Mouse (Mus musculus) MEL-GATA-1-ER (cell line): Measurements from ENCODE around the gene Exoc4.

ENCODE experiments used
- DNase-seq: peaks from one replicate; pipeline ENCODE4 v3.0.0-alpha.2; 2012; ENCODE audit warnings: low read depth; ENCODE audit errors: extremely low read depth

Gene Exoc4

DNA sequence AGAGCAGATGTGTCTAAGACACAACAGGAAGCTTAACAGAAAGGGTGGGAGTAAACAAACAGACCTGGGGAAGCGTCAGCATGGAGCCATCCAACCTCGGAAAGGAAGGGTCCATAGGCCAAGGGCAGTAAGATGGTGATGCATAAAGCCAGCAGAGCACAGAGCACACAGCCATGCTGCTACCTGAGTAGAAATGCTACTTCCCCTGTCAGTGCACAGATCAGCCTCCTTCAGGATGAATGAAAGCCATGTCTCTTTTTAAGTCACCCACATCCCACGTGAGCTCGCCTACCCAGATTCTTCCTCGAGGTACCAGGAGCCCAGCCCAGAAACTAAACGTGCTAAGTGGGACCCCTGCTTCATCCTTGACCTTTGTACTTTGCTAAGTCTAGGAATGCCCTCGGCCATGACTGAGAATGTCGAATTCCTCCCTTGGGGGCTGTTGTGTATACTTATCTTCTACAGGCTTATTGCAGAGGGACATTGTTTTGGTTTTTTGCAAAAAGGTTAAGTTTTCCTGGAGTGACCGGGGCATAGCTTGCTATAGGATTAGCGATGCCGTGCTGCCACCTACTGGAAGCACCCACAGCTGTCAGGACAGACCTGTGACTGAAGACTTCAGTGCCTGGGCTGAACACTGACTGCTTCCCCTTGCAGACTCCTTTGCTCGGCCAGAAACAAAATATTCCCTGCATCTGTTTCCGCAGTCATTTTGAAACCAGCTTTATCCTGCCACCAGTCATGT, 680.6 kb downstream of the Exoc4 start:
- peak; percentile 27 for DNase-seq

DNA sequence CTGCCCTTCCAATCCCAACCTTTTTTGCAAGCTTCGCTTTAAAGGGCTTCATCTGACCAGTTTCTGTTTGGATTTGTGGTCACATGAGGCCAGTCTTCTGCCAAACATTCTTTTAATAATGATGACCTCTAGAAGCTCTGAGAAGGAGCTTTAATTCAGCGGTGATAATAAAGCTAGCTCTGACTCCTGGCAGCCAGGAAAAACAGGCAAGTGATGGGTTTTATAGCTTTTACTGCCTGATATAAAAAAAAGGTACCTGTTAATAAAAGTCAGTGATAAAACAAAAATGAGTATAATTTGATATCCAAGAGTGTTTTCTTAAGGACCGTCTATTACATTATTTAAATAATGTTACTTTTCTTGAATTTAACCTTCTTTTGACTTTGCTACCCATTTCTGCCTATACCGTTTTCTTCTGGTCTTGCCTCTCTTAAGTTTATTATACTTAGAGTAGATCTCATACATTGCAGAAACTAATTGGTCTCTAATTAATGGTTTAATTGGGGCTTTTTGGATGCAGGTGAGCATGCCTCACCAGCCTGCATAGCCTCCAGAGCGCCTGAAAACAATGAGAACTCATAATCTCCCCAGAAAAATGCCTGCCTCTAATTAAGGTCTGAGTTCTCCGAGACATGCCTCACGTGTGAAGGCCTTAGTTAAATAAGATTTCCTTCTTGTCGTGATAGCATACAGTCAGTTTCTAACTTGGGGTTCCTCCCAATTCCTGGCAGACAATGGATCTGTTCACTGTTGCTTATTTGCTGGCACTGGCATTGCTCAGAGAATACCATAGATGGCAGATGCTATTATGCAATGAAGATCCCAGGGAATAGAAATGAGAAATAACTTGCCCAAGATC, 681.4 kb downstream of the Exoc4 start:
- no peak for DNase-seq

DNA sequence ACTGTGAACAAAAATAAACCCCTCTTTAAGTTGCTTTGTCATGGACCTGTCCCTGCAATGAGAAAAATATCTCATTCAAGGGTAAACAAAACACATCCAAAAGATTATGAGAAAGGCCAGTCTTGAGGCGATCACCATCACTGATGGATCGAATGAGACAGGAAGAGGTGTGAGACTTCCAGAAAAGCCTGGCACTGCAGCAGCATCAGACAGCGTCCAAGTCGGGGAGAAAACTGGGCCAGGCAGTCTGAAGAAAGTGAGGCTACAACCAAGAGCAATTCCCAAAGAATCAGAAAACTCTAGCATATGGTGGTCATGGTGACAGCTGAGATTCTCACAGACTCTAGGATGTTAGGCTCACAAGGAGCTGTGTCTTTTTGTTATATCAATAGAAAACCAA, 689.0 kb downstream of the Exoc4 start:
- DNase-seq = no peak

DNA sequence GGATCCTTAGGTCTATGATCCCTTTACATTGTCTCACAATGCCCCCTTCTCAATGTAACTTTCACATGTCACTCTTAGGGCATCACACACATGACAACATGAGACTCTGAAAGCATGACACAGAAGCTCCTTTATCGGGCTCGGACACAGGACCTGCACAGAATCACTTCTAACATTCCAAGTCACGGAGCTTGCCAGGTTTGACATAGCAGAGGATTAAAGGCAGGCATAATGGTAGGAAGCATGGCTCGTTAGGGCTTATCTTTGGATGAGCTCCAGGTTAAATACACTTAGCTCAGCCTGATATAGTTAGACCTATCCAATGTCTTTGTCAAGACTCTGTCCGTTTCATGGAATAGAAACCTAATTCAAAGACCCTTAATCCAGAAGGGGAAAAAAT, 690.3 kb downstream of the Exoc4 start:
- no peak for DNase-seq

DNA sequence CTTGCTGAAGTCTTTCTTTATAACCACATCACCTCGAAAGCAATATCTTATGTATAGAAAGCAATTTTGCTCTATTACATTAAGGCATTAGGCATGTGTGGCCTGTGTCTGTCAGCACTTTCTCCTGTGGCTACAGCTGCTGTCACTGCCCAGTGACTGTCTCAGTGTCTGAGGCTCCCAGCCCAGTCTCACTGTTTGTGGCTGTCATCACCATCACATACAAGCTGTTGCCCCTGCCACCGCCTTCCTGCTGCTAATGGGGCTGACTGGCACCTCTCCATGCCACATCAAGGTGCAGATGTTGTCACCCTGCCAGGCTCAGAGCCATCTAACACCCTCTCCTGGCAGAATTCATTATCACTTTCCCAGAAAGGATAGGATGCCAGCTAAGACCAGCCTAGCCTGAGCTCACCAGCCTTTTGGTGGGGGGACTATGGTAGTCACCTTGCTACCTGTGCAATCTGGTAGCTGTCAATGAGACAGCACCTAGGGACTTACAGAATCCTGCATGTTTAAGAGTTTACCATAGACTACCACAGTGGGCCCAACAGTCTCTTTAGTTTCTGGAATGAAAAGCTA, 698.1 kb downstream of the Exoc4 start:
- DNase-seq = no peak

DNA sequence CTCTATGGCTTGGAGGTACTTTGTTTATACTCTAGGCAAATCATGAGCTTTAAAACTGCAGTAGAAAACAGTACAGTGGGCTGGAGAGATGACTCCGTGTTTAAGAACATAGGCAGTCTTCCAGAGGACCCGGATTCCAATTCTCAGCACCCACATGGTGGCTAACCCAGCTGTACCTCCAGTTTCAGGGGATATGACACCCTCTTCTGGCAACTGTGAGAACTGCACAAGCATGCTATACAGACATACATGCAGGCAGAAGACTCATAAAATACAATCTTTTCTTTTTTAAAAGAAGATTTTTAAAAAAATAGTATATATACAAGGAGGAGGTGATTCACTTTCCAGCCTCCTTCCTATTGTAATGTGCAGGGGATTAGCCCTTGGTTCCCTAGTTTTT, 701.2 kb downstream of the Exoc4 start:
- no peak for DNase-seq

DNA sequence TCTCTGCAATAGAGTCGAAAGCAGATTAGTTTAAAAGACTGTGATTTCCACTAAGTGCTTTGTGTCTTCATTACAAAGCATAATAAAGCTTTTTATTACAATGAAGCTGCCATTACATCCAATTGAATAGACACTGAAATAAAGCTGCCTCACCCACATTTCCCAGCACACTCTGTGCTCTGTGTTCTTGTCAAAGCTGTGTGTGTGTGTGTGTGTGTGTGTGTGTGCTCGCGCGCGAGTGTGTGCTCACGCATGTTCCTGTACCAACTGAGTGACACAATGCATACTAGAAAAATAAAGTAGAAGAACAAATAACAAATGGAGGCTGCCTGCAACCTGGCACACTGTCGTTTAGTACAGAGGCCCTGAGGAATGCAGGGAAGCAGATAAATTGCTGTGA, 706.6 kb downstream of the Exoc4 start:
- DNase-seq = no peak

DNA sequence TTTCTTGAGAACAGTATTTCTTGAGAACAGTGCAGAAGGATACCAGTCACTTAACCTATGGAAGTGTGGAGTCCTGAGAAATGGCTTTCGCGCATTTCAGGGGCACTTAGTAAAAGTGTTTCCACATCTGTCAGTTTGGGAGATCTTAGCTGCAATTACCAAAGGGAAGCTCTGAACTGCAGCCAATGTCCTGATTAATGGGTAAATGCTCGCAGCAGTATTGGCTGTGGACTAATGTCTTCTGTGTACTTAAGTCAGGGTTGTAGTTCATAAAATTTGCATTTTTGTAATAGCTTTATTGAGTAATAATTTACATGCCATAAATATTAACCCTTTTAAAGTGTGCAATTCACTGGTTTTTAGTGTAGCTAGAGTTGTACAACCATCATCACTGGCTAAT, 709.4 kb downstream of the Exoc4 start:
- DNase-seq = no peak

DNA sequence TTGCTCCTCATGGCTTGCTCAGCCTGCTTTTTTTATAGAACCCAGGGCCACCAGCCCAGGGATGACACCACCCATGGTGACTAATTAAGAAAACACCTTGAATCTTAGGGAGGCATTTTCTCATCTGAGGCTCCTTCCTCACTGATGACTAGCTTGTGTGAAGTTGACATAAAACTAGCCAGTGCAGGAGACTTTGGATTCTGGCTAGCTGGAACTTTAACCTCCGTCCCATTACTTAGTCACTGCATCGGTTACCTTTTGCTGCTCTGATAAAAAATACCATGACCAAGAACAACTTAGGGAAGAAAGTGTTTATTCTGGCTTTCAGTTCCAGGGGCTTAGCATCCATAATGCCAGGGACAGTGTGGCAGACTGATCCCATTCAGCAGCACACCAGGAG, 711.9 kb downstream of the Exoc4 start:
- no peak for DNase-seq

DNA sequence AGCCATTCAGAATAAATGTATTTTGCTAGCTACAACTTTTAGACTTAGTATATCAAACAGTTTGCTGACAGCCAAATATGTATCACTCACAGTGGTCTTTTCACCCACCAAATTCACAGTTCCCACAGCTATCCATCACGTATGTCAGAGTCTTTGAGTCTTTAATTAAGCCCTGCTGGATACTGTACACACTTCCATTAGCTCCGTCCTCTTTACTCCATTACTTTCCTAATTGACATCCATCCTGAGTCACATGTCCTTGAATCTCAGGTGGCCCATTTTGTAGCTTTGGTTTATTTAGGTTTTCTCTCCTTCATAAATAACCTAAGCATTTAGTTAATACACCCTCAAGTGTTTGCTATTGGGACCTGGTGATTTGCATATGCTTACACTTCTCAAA, 714.2 kb downstream of the Exoc4 start:
- DNase-seq = no peak

DNA sequence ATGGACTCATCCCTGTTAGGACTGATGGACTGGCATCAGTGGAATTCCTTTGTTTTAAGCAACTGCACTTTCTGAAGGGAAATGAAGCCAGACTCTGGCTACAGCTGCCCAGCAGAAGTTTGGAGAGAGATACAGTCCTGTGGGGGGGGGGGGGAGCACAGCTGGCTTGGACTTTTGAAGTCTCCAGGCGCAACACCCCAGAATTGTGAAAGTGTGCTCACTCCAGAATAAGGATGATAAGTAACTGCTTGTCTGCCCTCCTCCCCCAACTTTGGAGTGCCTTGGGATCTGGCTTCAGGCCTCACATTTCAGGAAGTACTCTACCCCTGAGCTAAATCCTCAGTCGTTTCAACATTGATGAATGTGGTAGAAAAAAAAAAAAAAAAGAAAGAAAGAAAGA, 716.7 kb downstream of the Exoc4 start:
- DNase-seq = no peak

DNA sequence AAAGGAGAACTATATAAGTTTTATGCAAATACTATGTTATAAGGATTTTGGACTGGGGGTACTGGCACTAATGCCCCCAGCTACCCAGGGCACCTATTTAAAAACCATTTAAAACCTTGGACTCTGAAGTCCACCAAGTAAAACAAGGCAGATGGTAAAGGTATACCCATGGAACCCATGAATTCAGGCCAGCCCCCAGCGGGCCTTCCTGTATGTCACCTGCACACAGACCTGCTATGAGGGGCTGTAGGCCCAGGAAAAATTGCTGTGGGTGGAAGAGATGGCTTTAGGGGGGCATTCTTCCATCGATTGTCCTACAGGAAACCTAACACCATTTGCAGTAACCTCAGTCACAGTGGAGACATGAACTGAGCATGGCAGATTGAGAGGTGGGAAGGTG, 719.9 kb downstream of the Exoc4 start:
- no peak for DNase-seq

DNA sequence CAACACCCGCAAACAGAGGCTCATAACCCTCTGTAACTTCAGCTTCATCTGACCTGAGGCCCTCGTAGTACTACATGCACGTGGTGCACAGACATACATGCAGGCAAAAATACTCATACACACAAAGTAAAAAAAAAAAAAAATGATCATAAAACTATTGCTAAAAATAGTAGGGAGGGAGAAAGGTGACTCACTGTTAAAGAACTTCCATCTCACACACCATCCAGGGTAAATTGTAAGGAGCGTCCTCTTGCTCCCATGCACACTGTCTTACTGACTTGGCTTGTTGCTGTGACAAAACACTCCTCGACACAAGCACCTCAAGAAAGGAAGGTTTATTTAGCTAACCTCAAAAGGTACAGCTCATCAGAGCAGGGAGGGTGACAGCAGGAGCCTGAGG, 723.9 kb downstream of the Exoc4 start:
- no peak for DNase-seq

DNA sequence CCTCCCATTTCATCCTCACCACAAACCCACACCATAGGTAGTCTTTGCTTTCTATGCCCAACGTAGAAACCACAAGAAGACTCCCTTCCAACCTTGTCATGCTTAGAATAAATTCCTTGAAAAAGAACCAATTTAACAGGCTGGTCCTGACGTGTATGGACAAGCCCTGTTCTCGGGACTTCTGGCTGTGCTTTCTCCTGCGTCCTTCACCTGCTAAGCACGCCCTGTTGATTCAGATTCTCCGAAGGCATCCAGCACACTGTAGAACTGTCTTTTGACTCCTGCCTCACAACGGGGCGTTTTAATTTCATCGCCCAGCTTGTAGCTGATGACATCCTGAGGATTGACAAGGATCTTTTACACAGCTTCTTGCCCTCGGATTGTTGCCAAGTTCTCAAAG, 727.7 kb downstream of the Exoc4 start:
- no peak for DNase-seq

DNA sequence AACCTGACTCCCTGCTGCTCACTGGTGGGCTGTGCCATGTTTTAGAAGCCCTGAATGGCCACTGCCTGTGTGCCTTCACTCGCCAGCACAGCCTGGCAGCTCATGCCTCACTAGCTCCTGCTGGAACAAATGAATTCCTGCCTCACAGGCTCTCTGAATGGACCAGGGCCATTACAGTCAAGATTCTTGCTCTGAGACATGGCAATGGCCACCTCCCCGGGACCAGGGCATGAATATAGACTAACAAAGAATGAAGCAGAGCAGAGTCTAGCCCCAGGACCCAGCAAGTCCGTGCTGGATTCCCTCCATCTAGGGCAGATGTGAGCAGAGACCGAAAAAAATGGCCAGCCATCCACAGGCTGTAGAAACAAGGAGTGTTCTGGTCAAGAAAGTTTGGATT, 728.6 kb downstream of the Exoc4 start:
- no peak for DNase-seq

DNA sequence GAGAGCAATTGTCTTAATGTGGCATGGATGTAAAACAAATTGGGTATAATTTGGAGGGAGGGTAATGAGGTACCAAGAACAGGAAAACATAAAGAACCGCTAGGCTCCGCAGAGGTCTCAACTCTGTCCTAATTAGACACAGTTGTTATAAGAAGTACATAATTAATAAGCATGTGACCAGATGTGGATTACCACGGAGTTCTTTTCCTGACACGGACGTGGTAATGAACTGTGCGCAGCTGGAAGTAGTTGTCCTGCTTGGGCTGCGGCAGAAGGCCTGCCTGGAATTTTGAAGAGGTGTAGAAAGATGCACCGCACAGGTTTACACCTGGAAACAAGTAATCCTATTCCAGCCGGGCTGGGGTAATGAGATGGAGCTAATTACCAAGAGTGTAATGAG, 729.0 kb downstream of the Exoc4 start:
- no peak for DNase-seq

DNA sequence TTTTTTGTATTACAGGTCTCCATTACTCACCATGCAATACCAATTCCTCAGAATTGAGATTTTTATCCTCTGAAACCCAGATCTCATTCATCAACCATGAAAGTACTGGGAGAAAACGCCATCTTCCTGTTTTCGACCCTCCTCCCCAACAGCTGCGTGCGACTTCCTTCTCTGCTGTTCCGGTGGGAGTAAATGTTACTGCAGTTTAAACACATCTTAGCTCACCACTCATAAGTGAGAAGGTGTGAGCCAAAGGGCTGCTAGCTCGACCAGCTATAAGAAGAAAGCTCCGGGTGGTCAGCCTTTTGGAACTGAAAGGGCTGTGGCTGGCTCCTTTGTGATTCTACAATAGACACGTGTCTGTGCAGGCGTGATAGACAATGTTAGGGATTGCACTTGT, 733.8 kb downstream of the Exoc4 start:
- DNase-seq = no peak

DNA sequence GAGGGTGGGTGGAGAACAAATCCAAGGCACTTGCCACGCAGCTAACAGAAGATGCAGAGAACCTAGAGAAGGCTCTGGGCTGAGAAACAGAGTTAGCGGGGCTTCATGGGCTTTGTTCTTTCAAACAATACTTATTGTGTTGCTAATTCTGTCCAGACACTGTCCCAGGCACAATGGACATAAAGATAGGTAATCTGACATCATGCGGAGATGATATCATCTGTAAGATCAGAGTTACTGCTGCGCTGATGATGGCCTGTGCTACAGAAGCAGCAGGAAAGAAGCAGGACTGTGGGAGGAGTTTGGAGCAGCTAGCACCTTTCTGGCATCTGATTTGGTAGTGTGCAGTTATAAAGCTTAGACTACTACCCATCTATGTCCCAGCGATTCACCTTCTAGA, 738.2 kb downstream of the Exoc4 start:
- no peak for DNase-seq

DNA sequence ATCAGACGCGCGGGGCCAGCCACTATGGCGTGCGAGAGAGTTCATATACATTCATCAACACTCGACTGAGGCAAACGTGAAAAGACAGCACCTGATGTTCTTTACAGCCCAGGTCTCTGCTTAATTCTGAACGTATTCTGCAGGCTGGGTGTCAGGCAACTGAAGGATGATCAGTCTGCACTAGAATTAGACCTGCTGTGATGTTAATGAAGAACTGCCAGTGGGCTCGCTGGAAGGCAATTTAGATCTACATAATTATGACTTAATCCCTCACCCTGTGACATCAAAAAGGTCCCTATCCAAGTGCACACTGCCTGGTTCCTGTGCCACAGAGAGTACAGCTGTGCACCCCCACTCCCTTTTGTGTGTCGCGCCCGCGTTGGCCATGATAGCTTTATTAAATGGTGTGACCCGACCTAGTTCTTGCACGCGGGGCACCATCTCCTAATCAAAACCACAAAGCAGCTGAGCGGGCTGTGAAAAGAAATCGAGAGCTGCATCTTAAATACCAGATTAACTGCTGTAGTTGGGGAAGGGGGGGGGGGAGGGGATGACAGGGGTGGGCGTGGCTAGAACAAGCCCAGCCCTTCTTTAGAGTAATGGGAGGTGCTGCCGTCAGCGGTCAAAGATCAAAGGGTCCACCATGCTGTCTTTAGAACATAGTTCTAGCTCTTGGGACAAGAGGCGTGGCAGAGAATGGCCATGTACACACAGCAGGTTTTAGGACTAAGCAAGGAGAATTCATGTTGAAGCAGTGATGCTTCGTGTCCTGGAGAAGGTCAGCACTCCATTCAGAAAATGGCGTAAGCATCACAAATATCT, 743.5 kb downstream of the Exoc4 start:
- no peak for DNase-seq

DNA sequence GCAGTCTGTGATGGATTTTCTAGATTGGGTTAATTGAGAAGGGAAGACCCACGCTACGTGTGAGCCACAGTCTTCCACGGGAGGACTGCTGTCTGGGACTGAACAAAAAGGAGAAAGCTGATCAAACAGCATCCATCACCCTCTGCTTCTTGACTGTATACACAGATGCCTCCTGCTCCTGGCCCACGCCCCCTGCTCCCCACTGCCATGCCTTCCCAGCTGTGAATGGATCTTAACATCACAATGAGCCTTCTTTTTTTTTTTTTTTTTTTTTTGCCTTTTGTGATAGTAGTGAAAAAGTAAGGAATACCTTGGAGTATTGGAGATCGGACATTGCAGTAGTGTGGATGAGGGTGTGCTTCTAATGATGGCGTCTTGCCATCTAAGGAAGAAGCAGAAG, 745.0 kb downstream of the Exoc4 start:
- no peak for DNase-seq

DNA sequence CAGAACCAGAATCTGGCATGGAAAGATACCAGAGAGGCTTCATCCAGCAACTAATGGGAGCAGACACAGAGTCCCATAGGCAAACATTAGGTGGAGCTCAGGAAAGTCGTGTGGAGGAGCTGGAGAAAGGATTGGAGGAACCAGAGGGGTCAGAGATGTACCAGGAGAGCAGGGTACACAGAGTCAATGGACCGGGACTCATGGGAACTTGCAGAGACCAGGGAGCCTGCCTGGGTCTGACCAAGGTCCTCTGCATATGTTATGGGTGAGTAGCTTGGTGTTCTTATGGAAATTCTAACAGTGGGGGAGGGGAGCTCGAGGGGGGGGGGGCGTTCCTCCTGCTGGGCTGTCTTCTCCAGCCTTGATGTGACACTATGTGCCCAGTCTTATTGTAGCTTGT, 749.7 kb downstream of the Exoc4 start:
- DNase-seq = no peak

DNA sequence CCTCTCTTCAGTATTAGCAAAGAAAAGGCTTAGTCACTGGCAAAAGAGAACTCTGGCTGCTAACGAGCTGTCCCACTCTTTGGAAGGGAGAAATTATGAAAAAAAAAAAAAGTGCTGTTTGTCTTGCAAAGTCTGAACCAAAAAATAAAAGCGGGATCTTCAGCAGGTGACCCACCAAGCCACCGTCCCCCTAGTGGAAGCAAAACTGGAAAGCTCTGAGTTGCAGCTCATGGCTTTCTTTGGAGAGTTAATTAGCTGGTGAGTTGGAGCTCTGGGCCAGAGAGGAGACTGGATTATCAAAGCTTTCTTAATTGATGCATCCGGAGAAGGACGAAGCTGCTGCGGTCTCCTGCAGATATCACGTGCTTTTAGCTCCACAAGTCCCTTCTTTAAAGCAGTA, 750.6 kb downstream of the Exoc4 start:
- DNase-seq = no peak
